Mouse (Mus musculus): ENCODE results near the gene Palld. TPM values are rescaled to one million over a fixed set of nuclear protein-coding genes. Genes with fewer than 3 reads are reported as not detected.

Gene Palld
- total and polyA plus RNA-seq, 2 experiments from 2014 or later, result 10.7 to 11.0 TPM

DNA sequence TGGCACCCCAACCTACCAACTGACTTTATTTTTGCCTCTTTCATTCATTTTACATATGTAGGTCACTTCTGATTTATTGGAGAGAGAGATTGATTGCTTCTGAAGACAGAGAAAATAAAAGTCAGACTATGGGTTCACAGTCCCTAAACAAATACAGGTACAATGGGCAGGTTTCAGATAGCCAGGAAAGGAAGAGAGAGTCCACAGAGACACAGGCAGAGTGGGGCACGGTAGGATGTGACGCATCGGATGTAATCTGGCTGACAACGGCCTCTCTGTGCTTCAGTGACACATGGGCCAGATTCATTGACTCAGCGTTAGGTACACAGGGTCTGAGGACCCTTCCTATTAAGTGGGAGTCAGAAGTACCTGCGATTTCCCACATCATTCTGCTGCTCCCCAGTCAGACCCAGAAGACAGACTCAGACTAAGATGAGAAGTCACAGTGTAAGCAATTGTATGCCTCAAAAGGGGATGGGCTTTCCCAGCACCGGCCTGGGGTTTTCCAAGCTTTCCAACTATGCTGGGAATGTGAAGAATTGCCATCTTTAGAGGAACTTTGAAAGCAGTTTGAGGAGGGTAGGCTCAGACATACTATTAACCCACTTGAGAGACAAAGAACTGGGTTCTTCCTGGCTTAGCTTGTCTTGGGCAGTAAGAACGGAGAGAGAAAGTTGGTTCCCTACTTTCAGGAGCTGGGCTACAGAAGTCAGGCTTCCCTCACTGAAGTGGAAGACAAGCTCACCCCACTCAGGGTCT, 329.1 kb downstream of the Palld start:
- H3K4me2 ChIP-seq (ENCODE audit: low read depth), result no peak overlapping the region
- no peak overlapping the region for H3K9ac ChIP-seq
- no peak for TF ChIP-seq CTCF (IDR thresholded peaks at IDR 0.05; ENCODE audit: low read depth)
- no peak overlapping the region for H3K4me3 ChIP-seq (ENCODE audit: low read depth, low read length)
- H3K36me3 ChIP-seq (ENCODE audit: insufficient read depth), result no peaks in the 10 kb centered on the region
- no peaks in the 10 kb centered on the region for H3K27me3 ChIP-seq (ENCODE audit: insufficient read depth, low read length)
- WGBS, result 78% methylated on average over 8 of the region's 8 CpGs
- DNase-seq (no peak), ATAC-seq (no peak)
- H3K9me3 ChIP-seq (ENCODE audit: low read length), result no peaks in the 10 kb centered on the region
- H3K4me1 ChIP-seq (ENCODE audit: insufficient read depth), result no peaks in the 10 kb centered on the region
- H3K27ac ChIP-seq (ENCODE audit: low read depth, low read length), result no peak overlapping the region

- Histone ChIP-seq H3K36me3 (ENCODE audit: insufficient read depth) (no peaks in the 10 kb centered on the region), H3K27me3 (ENCODE audit: insufficient read depth, low read length) (no peaks in the 10 kb centered on the region), H3K4me2 (ENCODE audit: low read depth) (no peak overlapping the region), H3K4me3 (ENCODE audit: low read depth, low read length) (no peak overlapping the region), H3K4me1 (ENCODE audit: insufficient read depth) (no peaks in the 10 kb centered on the region), H3K27ac (ENCODE audit: low read depth, low read length) (no peak overlapping the region), H3K9me3 (ENCODE audit: low read length) (no peaks in the 10 kb centered on the region), H3K9ac (no peak overlapping the region)
- ATAC-seq (no peak; the same call in 1 of the 2 replicates), DNase-seq (no peak)
- TF ChIP-seq CTCF (IDR thresholded peaks at IDR 0.05; ENCODE audit: low read depth), result no peak
- WGBS, result 80% methylated on average over 6 of the region's 6 CpGs
Observed at GRCm38 (mm10) chr8:61572697-61573096, 329.8 kb downstream of the Palld start.

GRCm38 (mm10) chr8:61570637-61571036, 331.9 kb downstream of the Palld start:
- Histone ChIP-seq H3K27me3 (ENCODE audit: insufficient read depth, low read length) (no peaks in the 10 kb centered on the region), H3K9me3 (ENCODE audit: low read length) (no peaks in the 10 kb centered on the region), H3K4me2 (ENCODE audit: low read depth) (no peak overlapping the region), H3K9ac (no peak overlapping the region), H3K4me3 (ENCODE audit: low read depth, low read length) (no peak overlapping the region), H3K27ac (ENCODE audit: low read depth, low read length) (no peak overlapping the region), H3K4me1 (ENCODE audit: insufficient read depth) (no peaks in the 10 kb centered on the region), H3K36me3 (ENCODE audit: insufficient read depth) (no peaks in the 10 kb centered on the region)
- 98% methylated on average over 2 of the region's 2 CpGs for WGBS
- no peak for ATAC-seq
- no peak for TF ChIP-seq CTCF (IDR thresholded peaks at IDR 0.05; ENCODE audit: low read depth)
- DNase-seq, result no peak

DNA sequence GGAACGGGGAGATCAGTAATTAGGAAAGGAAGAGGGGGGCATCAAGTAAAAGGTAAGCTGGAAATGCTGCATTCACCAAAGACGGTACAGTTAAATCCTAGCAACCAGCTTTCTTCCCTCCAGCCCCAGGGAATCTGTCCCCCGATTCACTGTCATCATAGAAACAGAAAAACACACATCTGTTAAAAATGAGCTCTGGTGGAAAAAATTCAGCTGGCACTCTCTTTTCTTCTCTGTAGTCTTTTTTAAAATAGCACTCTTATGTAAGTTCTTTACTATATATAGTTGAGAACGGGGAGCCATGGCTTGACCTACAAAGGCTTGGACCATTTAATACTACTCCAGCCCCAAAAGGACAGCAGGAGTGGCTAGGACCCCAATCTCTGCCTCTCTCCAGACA, 332.8 kb downstream of the Palld start:
- Histone ChIP-seq H3K4me3 (ENCODE audit: low read depth, low read length) (no peak overlapping the region), H3K9ac (no peak overlapping the region), H3K36me3 (ENCODE audit: insufficient read depth) (no peaks in the 10 kb centered on the region), H3K27ac (ENCODE audit: low read depth, low read length) (no peak overlapping the region), H3K4me2 (ENCODE audit: low read depth) (no peak overlapping the region), H3K9me3 (ENCODE audit: low read length) (no peaks in the 10 kb centered on the region), H3K4me1 (ENCODE audit: insufficient read depth) (no peaks in the 10 kb centered on the region), H3K27me3 (ENCODE audit: insufficient read depth, low read length) (no peaks in the 10 kb centered on the region)
- ATAC-seq (no peak), DNase-seq (peak; percentile 14)
- WGBS, result 58% methylated on average over 4 of the region's 4 CpGs
- TF ChIP-seq CTCF (IDR thresholded peaks at IDR 0.05; ENCODE audit: low read depth), result no peak

- H3K9ac ChIP-seq, result no peak overlapping the region
- H3K36me3 ChIP-seq (ENCODE audit: insufficient read depth), result no peaks in the 10 kb centered on the region
- H3K9me3 ChIP-seq (ENCODE audit: low read length), result no peaks in the 10 kb centered on the region
- no peak for DNase-seq
- no peak for TF ChIP-seq CTCF (IDR thresholded peaks at IDR 0.05; ENCODE audit: low read depth)
- no peak overlapping the region for H3K4me3 ChIP-seq (ENCODE audit: low read depth, low read length)
- no peak overlapping the region for H3K27ac ChIP-seq (ENCODE audit: low read depth, low read length)
- ATAC-seq, result no peak
- H3K4me1 ChIP-seq (ENCODE audit: insufficient read depth), result no peaks in the 10 kb centered on the region
- H3K4me2 ChIP-seq (ENCODE audit: low read depth), result no peak overlapping the region
- no peaks in the 10 kb centered on the region for H3K27me3 ChIP-seq (ENCODE audit: insufficient read depth, low read length)
Observed at GRCm38 (mm10) chr8:61569211-61569610, 333.3 kb downstream of the Palld start.

DNA sequence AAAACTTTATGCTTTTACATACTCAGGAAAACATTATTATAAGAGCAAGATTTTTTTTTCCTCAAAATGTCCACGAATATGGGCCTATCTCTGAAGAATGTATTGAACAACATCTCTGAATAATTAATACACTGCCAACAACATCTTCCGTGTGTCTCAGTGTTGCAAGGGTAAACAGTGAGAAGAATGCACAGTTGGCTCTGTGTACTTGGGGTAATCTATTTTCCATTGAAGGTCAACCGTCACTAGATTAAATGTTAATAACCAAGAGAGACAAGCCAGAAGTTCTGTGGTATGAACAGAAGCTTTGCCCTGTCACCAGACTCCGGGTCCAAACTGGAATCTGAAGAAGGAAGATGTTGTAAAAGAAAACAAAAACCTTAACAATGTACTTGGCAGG, 339.1 kb downstream of the Palld start:
- H3K4me2 ChIP-seq (ENCODE audit: low read depth), result no peak overlapping the region
- DNase-seq (no peak), ATAC-seq (no peak)
- no peak overlapping the region for H3K27ac ChIP-seq (ENCODE audit: low read depth, low read length)
- H3K4me3 ChIP-seq (ENCODE audit: low read depth, low read length), result no peak overlapping the region
- H3K36me3 ChIP-seq (ENCODE audit: insufficient read depth), result no peaks in the 10 kb centered on the region
- no peak for TF ChIP-seq CTCF (IDR thresholded peaks at IDR 0.05; ENCODE audit: low read depth)
- no peaks in the 10 kb centered on the region for H3K9me3 ChIP-seq (ENCODE audit: low read length)
- H3K9ac ChIP-seq, result no peak overlapping the region
- WGBS, result 85% methylated on average over 4 of the region's 4 CpGs
- no peaks in the 10 kb centered on the region for H3K27me3 ChIP-seq (ENCODE audit: insufficient read depth, low read length)
- no peaks in the 10 kb centered on the region for H3K4me1 ChIP-seq (ENCODE audit: insufficient read depth)

GRCm38 (mm10) chr8:61562626-61563025, 339.9 kb downstream of the Palld start:
- 94% methylated on average over 4 of the region's 4 CpGs for WGBS
- H3K9ac ChIP-seq, result no peak overlapping the region
- ATAC-seq, result no peak
- H3K36me3 ChIP-seq (ENCODE audit: insufficient read depth), result no peaks in the 10 kb centered on the region
- H3K4me2 ChIP-seq (ENCODE audit: low read depth), result no peak overlapping the region
- H3K9me3 ChIP-seq (ENCODE audit: low read length), result no peaks in the 10 kb centered on the region
- TF ChIP-seq CTCF (IDR thresholded peaks at IDR 0.05; ENCODE audit: low read depth), result no peak
- no peak overlapping the region for H3K4me3 ChIP-seq (ENCODE audit: low read depth, low read length)
- no peak for DNase-seq
- H3K4me1 ChIP-seq (ENCODE audit: insufficient read depth), result no peaks in the 10 kb centered on the region
- no peaks in the 10 kb centered on the region for H3K27me3 ChIP-seq (ENCODE audit: insufficient read depth, low read length)
- H3K27ac ChIP-seq (ENCODE audit: low read depth, low read length), result no peak overlapping the region
